Mouse (Mus musculus) brain, embryonic 14.5 days (tissue): ENCODE data around the gene Tas2r137.

Experiments
- CTCF ChIP-seq: fragments of 200-500 bp; IDR thresholded peaks from 2 replicates; pipeline ENCODE4 v1.5.1; 2012; ENCODE audit warnings: inconsistent platforms, mild to moderate bottlenecking, moderate library complexity, borderline replicate concordance; ENCODE audit not compliant: insufficient read depth, insufficient read length; ENCODE audit errors: extremely low read depth
- POLR2A ChIP-seq: fragments of 200-500 bp; IDR thresholded peaks from 2 replicates; pipeline ENCODE4 v1.6.1; 2012; ENCODE audit warnings: mild to moderate bottlenecking, inconsistent platforms, borderline replicate concordance; ENCODE audit not compliant: poor library complexity, insufficient read depth, insufficient read length, severe bottlenecking; ENCODE audit errors: extremely low read depth

DNA sequence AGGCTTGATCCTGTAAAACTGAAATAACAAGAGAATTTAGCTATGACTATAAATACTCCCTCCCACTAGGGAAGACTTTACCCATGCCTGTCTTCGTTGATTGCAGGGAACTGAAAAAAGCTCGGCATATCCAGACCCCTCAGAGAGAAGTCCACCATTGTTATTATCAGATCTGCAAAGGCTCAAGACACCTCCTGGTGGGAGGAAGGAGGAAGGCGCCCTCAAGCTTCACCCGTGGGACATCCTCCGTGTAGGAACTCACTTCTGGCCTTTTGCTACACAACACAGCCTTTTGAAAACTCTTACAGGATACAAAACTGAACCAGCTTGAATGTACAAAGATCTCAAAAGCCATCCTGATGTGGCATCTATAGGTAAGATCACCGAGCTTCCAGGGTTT, 25.3 kb upstream of the Tas2r137 start:
- TF ChIP-seq CTCF (peak; percentile 38; the same call in 1 of the 2 replicates), POLR2A (no peak)
